Mouse (Mus musculus) CH12.LX (cell line): ENCODE results near the gene Kiz. TPM values are rescaled to one million over a fixed set of nuclear protein-coding genes. Genes with fewer than 3 reads are reported as not detected.

ENCODE experiments used
- DNase-seq: peaks from one replicate; pipeline ENCODE4 v3.0.0-alpha.2; 2013; ENCODE audit errors: extremely low read depth
- H3K27ac ChIP-seq: 2 replicates; pipeline ENCODE4 v1.5.1; 2012; ENCODE audit warnings: low read depth, mild to moderate bottlenecking, control low read depth, moderate library complexity; ENCODE audit not compliant: insufficient read depth
- H3K27me3 ChIP-seq: replicated peaks from 2 replicates; pipeline ENCODE3; 2012; ENCODE audit warnings: inconsistent platforms
- H3K36me3 ChIP-seq, 2 experiments: replicated peaks in 1 of 2; 2 replicates each; pipeline versions ENCODE3 to v1.6.1; 2012; ENCODE audit warnings: inconsistent platforms in 1 of 2, low read length in 1 of 2, mild to moderate bottlenecking in 1 of 2, mixed read lengths in 1 of 2, moderate library complexity in 1 of 2; ENCODE audit not compliant: control insufficient read depth in 1 of 2, insufficient read depth in 1 of 2
- H3K4me1 ChIP-seq, 2 experiments: 2 replicates each; pipeline ENCODE4 v1.6.1; 2012; ENCODE audit warnings: inconsistent platforms in 1 of 2, moderate library complexity in 1 of 2; ENCODE audit not compliant: insufficient read depth in 2 of 2, control insufficient read depth in 1 of 2
- H3K4me2 ChIP-seq: 2 replicates; pipeline ENCODE4 v1.6.1; 2012; ENCODE audit warnings: low read depth, mild to moderate bottlenecking, control low read depth; ENCODE audit not compliant: poor library complexity, insufficient read depth, severe bottlenecking
- H3K4me3 ChIP-seq, 3 experiments: fragments of 150-350 bp in 1 of 3; sonication (generic) in 1 of 3; replicated peaks in 1 of 3; 2 replicates each; pipeline versions ENCODE3 to v1.5.1; 2011 to 2012; ENCODE audit warnings: low read depth in 2 of 3, low read length in 2 of 3, mild to moderate bottlenecking in 2 of 3, moderate library complexity in 2 of 3, control low read depth in 1 of 3, improper control_type of control experiment in 1 of 3, inconsistent platforms in 1 of 3, mixed read lengths in 1 of 3; ENCODE audit not compliant: poor library complexity in 1 of 3
- H3K79me2 ChIP-seq: replicated peaks from 2 replicates; pipeline ENCODE4 v1.6.1; 2012; ENCODE audit warnings: mild to moderate bottlenecking, moderate library complexity; ENCODE audit not compliant: control insufficient read depth, poor library complexity, insufficient read depth, severe bottlenecking; ENCODE audit errors: extremely low read depth
- H3K9ac ChIP-seq: 2 replicates; pipeline ENCODE4 v1.6.1; 2012; ENCODE audit warnings: low read depth, mild to moderate bottlenecking, control low read depth, moderate library complexity; ENCODE audit not compliant: insufficient read depth
- H3K9me3 ChIP-seq: replicated peaks from 2 replicates; pipeline ENCODE3; 2012; ENCODE audit warnings: low read length, inconsistent platforms, mixed read lengths
- BHLHE40 ChIP-seq: IDR thresholded peaks from 2 replicates; pipeline ENCODE4 v1.6.1; 2011; ENCODE audit warnings: mild to moderate bottlenecking, low read depth, low read length, improper control_type of control experiment
- CHD1 ChIP-seq: IDR thresholded peaks from 2 replicates; pipeline ENCODE4 v1.6.1; 2012; ENCODE audit warnings: low read depth, low read length, improper control_type of control experiment, inconsistent platforms
- CHD2 ChIP-seq: IDR thresholded peaks from 2 replicates; pipeline ENCODE4 v1.6.1; 2011; ENCODE audit warnings: low read length, improper control_type of control experiment
- CTCF ChIP-seq, 2 experiments: IDR thresholded peaks in 1 of 2; conservative IDR thresholded peaks in 1 of 2; 2 replicates each; pipeline ENCODE4 v1.5.1; 2011 to 2012; ENCODE audit warnings: low read depth in 2 of 2, low read length in 2 of 2, improper control_type of control experiment in 1 of 2, inconsistent platforms in 1 of 2, mild to moderate bottlenecking in 1 of 2, moderate library complexity in 1 of 2
- E2F4 ChIP-seq: IDR thresholded peaks from 2 replicates; pipeline ENCODE4 v1.6.1; 2011; ENCODE audit warnings: low read depth, low read length, improper control_type of control experiment; ENCODE audit not compliant: insufficient replicate concordance
- ELF1 ChIP-seq: IDR thresholded peaks from 2 replicates; pipeline ENCODE4 v1.6.1; 2014; ENCODE audit warnings: low read depth, mild to moderate bottlenecking, inconsistent platforms, low read length, improper control_type of control experiment
- GABPA ChIP-seq: IDR thresholded peaks from 2 replicates; pipeline ENCODE4 v1.6.1; 2012; ENCODE audit warnings: low read depth, low read length, improper control_type of control experiment, inconsistent platforms; ENCODE audit not compliant: insufficient replicate concordance
- HCFC1 ChIP-seq: IDR thresholded peaks from 2 replicates; pipeline ENCODE4 v1.6.1; 2012; ENCODE audit warnings: low read depth, mild to moderate bottlenecking, inconsistent platforms, low read length, improper control_type of control experiment
- JUN ChIP-seq: IDR thresholded peaks from 2 replicates; pipeline ENCODE4 v1.6.1; 2011; ENCODE audit warnings: low read depth, mild to moderate bottlenecking, low read length, improper control_type of control experiment, moderate library complexity; ENCODE audit not compliant: insufficient read depth
- JUND ChIP-seq: conservative IDR thresholded peaks from 2 replicates; pipeline ENCODE4 v1.6.1; 2011; ENCODE audit warnings: low read depth, low read length, improper control_type of control experiment
- KAT2A ChIP-seq: IDR thresholded peaks from 2 replicates; pipeline ENCODE4 v1.6.1; 2012; ENCODE audit warnings: low read length, improper control_type of control experiment, inconsistent platforms; ENCODE audit not compliant: insufficient replicate concordance
- MAFK ChIP-seq: IDR thresholded peaks from 2 replicates; pipeline ENCODE4 v1.6.1; 2011; ENCODE audit warnings: low read length, improper control_type of control experiment; ENCODE audit not compliant: insufficient replicate concordance
- MEF2A ChIP-seq: IDR thresholded peaks from 2 replicates; pipeline ENCODE4 v1.6.1; 2014; ENCODE audit warnings: low read depth, mild to moderate bottlenecking, inconsistent platforms, low read length, improper control_type of control experiment, borderline replicate concordance
- NELFE ChIP-seq: IDR thresholded peaks from 2 replicates; pipeline ENCODE4 v1.6.1; 2011; ENCODE audit warnings: low read depth, low read length, improper control_type of control experiment
- NRF1 ChIP-seq: IDR thresholded peaks from 2 replicates; pipeline ENCODE4 v1.6.1; 2014; ENCODE audit warnings: low read depth, mild to moderate bottlenecking, inconsistent platforms, low read length, improper control_type of control experiment, moderate library complexity
- POLR2A ChIP-seq: IDR thresholded peaks from 2 replicates; pipeline ENCODE4 v1.6.1; 2011; ENCODE audit warnings: low read depth, mild to moderate bottlenecking, improper control_type of control experiment, low read length
- RCOR1 ChIP-seq: conservative IDR thresholded peaks from 2 replicates; pipeline ENCODE4 v1.6.1; 2012; ENCODE audit warnings: low read depth, mild to moderate bottlenecking, inconsistent platforms, low read length, improper control_type of control experiment
- SMC3 ChIP-seq: IDR thresholded peaks from 2 replicates; pipeline ENCODE4 v1.6.1; 2011; ENCODE audit warnings: low read depth, low read length, improper control_type of control experiment
- TBP ChIP-seq: conservative IDR thresholded peaks from 2 replicates; pipeline ENCODE4 v1.6.1; 2011; ENCODE audit warnings: low read depth, low read length, improper control_type of control experiment
- UBTF ChIP-seq: IDR thresholded peaks from 2 replicates; pipeline ENCODE4 v1.6.1; 2012; ENCODE audit warnings: low read depth, mild to moderate bottlenecking, inconsistent platforms, low read length, improper control_type of control experiment, moderate library complexity
- USF2 ChIP-seq: conservative IDR thresholded peaks from 2 replicates; pipeline ENCODE4 v1.6.1; 2011; ENCODE audit warnings: low read depth, low read length, improper control_type of control experiment
- ZC3H11A ChIP-seq: IDR thresholded peaks from 2 replicates; pipeline ENCODE4 v1.6.1; 2012; ENCODE audit warnings: low read depth, mild to moderate bottlenecking, inconsistent platforms, low read length, improper control_type of control experiment
- ZKSCAN1 ChIP-seq: IDR thresholded peaks from 2 replicates; pipeline ENCODE4 v1.6.1; 2012; ENCODE audit warnings: low read depth, inconsistent platforms, low read length, improper control_type of control experiment, borderline replicate concordance
- ZMIZ1 ChIP-seq: IDR thresholded peaks from 2 replicates; pipeline ENCODE4 v1.6.1; 2012; ENCODE audit warnings: low read depth, mild to moderate bottlenecking, inconsistent platforms, low read length, improper control_type of control experiment
- ZNF384 ChIP-seq: IDR thresholded peaks from 2 replicates; pipeline ENCODE4 v1.6.1; 2012; ENCODE audit warnings: low read depth, low read length, improper control_type of control experiment, inconsistent platforms
- dilution Hi-C: fragments of 300-500 bp; cut with MboI; formaldehyde crosslinking; loops from 2 replicates; pipeline ENCODE4 v1.14.3; 2020; ENCODE audit warnings: low sequenced_read_pairs; ENCODE audit not compliant: extremely low pct_unique_long_range_greater_than_20kb, extremely low pct_ligation_motif_present
- in situ Hi-C: fragments of 300-500 bp; cut with MboI; formaldehyde crosslinking; loops from 3 replicates; pipeline ENCODE4 v1.14.3; 2019; ENCODE audit warnings: low sequenced_read_pairs, low pct_ligation_motif_present, low pct_unique_long_range_greater_than_20kb, mixed read lengths
- polyA plus RNA-seq: library from polyadenylated mRNA; unstranded; fragments of >175 nt; gene quantifications from 2 replicates; pipeline ENCODE4 v1.2.1, GENCODE M21; 2012; ENCODE audit warnings: low read depth; ENCODE audit not compliant: insufficient read length
- total RNA-seq, 2 experiments: library from RNA; depleted of rRNA; stranded (reverse); fragments of 300-350 nt in 1 of 2; fragments of >200 nt in 1 of 2; gene quantifications; 2 replicates each; pipeline ENCODE4 v1.2.3; 2012 to 2014

Kiz gene
- total and polyA plus RNA-seq, 3 experiments, result 11.2 to 14.1 (median 13.0) TPM

DNA sequence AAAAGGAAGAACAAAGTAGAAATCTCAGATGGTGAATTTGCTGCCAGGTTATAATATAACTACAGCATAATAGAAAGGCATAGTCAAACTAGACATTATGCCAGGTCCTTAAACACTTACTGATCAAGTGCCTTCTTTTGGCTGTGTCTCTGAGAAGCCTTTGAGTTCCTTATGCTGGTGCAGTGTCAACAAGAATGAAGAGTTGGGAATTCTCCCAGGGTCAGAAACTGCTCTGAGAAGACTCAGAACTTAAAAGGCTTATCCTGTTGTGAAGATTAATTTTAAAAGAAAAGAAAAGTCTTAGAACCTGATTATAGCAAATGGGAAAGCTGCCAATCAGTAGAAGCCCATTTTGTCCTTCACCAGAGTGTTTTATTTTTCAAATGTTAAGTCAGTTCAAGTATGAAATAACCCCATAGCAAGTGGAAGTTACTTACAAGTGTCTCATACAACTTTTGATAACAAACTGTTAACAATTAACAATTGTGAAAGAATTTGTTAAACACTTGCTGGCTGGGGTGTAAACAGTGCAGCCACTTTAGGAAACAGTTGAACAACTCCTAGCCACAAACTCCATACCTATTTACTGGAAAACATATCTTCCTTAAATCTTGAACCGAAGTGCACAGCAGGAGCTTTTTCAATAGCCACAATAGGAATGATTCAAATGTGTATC, 21.9 kb downstream of the Kiz start:
- H3K4me1 ChIP-seq, result no peaks in the 10 kb centered on the region
- DNase-seq, result no peak
- in situ Hi-C loops (no loop called here), dilution Hi-C loops (no loop called here)
- H3K27ac ChIP-seq, result no peak overlapping the region
- peaks cover 0 to 9% of the 10 kb centered on the region in 2 experiments for H3K36me3 ChIP-seq
- H3K79me2 ChIP-seq, result no peaks in the 10 kb centered on the region
- TF ChIP-seq MAFK (no peak), NRF1 (no peak), ZNF384 (no peak), USF2 (no peak), NELFE (no peak), ZMIZ1 (no peak), POLR2A (no peak), MEF2A (no peak), ZC3H11A (no peak), CTCF (conservative IDR thresholded peaks at IDR 0.05 in 1 of 2, IDR thresholded peaks at IDR 0.05 in 1 of 2; ENCODE audit: low read depth in 2 of 2, low read length in 2 of 2) (no peak), JUN (no peak), CHD1 (no peak), BHLHE40 (no peak)
- H3K9ac ChIP-seq, result no peak overlapping the region
- H3K27me3 ChIP-seq, result no peaks in the 10 kb centered on the region
- no peak overlapping the region for H3K4me3 ChIP-seq
- no peaks in the 10 kb centered on the region for H3K9me3 ChIP-seq
- no peak overlapping the region for H3K4me2 ChIP-seq

DNA sequence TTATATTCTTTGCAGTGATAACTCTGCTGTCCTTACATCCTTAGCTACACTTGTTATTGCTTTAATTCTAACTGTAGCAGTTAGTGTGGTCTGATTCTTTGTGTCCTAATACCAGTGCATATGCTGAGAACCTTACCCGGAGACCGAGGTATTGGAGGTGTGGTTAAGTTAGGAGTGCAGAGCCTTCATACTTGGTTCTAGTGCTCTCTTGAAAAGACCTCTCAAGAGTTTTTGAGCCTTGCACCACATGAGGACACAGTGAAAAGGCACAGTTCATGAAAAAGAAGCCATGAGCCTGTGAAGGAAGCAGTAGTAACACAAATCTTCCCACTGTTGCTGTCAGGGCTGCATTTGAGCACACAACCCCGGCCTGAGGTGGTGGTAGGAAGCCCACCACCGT, 26.0 kb downstream of the Kiz start:
- Histone ChIP-seq H3K4me2 (no peak overlapping the region), H3K27me3 (no peaks in the 10 kb centered on the region), H3K79me2 (no peaks in the 10 kb centered on the region), H3K4me1 (peaks cover 0 to 6% of the 10 kb centered on the region in 2 experiments; a peak in 1 of 4 replicates), H3K9ac (no peak overlapping the region), H3K36me3 (peaks cover 0 to 8% of the 10 kb centered on the region in 2 experiments), H3K27ac (no peak overlapping the region), H3K9me3 (no peaks in the 10 kb centered on the region), H3K4me3 (no peak overlapping the region)
- dilution Hi-C loops, result no loop called here
- no peak for DNase-seq
- TF ChIP-seq MEF2A (no peak), RCOR1 (no peak), TBP (no peak), HCFC1 (no peak), CHD2 (no peak), JUND (no peak), ZMIZ1 (no peak), ZC3H11A (no peak), UBTF (no peak), NELFE (no peak), E2F4 (no peak), ZKSCAN1 (no peak), SMC3 (no peak), KAT2A (no peak), GABPA (no peak), ELF1 (no peak)
- in situ Hi-C loops, result no loop called here
